Mouse (Mus musculus) cerebellum, postnatal 4 days (tissue): ENCODE measurements around the gene Qsox1.

Source experiments
- DNase-seq, 2 experiments: peaks; one replicate each; pipeline ENCODE4 v3.0.0; 2022; ENCODE audit warnings: low spot score in 2 of 2, mixed read lengths in 1 of 2

Qsox1 gene

DNA sequence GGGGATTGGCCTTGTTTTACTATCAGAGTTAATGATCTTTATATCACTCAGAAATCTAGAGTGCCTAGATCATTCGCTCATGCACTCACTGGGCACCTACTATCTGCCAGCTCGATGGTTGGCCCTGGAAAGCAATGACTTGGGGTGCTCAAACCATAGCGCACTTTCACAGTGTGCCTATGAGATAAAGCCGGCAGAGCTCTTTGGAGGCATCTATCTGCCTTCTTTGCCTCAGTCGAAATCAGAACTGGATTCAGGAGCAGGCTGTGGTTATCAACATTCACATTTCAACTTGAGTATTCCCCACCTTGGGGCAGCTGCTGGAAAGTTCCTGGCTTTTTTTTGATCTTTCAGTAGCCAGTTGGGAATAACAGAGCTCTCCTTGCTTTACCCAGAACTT is 64.8 kb downstream of the Qsox1 start:
- DNase-seq: no peak

DNA sequence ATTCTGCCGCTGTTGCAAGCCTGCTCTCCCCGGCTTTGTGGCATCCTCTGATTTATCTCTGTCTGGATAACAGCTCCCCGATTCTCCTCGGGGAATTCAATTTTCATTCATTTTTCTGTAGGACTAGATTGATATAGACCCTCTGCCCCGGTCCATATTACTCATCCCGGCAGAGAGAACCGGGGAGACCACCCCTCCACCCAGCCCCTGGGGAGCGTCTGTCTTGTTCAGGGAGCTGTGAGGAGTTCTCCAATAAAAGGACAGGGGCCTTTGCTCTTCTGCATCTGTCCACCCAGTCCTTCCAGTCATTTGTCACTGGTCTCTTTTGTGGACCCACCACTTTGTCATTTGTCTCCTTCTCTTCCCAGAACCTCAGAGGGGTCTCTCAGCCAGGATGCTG is 65.7 kb downstream of the Qsox1 start:
- no peak for DNase-seq

DNA sequence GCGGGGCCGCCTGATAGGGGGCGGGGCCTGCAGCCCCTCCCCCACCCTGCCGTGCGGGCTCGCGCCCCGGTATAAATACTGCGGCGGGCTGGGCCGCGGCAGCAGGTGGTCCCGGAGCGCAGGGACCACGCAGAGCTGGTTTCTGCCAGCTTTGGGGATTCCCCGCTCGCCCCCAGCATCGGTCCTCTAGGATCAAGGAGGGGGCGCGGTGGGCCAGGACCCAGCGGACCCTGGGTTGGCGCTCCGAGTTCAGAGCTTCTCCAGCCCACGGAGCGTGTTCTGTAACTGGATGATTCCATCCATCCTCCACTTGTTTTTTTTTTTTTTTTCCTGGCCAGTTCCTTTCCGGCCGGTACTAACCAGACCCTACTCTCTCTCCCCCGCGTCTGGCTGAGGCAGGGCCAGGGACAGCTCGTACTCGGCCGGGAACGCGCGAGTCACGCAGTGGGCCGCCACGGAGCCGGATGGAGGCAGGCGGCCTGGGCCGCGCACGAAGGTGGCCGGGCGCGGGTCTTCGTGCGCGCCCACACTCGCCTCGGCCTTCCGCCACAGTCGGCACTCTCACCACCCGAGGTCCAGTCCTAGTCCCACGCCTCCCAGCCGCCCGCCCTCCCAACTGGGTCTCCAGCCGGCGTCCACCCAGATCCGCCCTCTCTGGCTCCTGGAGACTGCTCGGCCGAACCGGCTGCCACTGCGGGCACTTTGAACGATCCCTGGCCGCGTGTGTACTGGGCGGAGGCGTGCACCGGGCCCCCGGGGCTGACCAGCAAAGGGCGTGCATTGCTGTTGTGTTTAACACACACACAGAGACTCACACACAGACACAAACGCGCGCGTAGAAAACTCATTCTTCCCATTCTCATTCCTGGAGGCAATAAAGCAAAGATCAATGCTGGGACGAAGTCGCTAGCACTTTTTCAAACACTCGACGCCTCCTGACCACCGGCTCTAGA is 70.0 kb downstream of the Qsox1 start:
- no peak for DNase-seq

DNA sequence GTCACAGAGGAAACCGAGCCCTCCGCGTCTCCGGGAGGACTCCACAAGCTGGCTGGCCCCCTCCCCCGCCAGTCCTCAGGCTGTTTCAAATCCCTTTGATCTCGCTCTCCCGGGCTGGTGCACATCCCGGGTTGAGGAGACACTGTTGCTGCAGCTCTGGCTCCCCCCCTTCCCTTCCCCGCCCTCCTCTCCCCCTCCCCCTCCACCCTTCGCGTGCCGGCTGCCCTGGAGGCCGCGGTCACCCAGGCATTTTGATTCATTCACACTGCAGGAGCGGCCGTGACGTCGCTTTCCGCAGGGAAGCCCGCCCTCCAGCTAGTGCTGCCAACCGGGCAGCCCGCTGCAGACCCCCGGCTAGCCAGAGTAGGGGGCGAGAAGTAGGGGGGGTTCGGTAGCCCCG is 70.7 kb downstream of the Qsox1 start:
- peak in 1 of 2 experiments; percentile 16 for DNase-seq

DNA sequence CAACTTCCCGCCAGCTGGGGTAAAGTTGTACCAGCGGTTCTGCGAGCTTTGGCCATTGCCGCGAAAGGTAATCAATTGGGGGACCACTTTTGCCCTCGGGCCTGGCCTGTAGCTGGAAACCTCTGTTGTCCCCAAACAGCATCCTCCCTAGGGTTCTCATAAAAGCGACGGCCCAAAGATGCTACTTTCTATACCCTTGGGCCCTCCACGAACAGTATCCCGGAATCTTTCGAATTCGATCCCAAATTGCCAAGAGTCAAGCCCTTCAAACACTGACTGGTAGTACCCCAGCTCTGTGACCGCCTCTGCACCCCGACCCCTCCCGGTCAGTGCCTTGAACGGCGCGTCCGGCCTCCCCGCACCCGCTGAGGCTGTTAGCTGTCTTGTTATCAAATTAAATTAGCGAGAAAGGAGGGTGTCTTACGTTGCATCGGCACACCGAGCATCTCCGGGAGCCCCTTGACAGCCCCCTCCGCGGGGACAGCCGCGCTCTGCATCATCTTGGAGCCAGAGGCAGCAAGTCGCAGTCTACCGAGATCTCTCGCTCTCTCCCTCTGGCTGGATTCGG is 71.2 kb downstream of the Qsox1 start:
- DNase-seq: no peak

DNA sequence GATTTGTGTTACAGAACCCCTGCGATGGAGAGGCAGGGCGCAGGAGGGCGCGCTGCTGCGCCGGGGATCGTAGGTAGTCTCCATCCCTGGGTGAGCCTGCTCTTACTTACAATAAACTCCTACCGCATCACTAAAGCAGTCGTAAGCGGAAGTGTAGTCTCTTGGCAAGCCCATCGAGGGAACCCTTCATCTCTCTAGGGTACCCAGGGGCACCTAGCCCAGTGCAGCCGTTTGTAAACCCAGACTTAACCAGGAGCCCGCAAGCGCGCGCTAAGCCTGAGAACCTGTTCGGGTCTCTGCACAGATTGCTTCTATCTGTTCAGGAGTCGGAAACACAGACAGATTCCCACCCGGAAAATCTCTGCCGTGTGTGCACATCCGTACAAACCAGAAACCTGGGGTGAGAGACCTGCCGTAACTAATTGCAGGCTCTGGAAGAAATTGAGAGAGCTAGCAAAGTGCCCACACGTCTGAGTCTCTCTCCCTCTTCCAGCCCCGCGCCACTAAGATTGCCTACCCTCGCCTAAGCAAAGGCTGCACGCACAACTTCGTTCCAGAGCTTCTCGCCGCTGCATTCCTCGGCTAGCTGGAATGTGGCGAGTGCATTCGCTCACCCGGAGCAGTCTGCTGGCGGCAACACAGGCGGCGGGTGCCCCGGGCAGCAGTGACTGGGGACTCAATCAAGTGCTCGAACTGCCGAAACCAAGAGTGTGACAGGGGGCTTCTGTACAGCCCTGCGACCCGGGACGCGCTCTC is 71.9 kb downstream of the Qsox1 start:
- DNase-seq: no peak

DNA sequence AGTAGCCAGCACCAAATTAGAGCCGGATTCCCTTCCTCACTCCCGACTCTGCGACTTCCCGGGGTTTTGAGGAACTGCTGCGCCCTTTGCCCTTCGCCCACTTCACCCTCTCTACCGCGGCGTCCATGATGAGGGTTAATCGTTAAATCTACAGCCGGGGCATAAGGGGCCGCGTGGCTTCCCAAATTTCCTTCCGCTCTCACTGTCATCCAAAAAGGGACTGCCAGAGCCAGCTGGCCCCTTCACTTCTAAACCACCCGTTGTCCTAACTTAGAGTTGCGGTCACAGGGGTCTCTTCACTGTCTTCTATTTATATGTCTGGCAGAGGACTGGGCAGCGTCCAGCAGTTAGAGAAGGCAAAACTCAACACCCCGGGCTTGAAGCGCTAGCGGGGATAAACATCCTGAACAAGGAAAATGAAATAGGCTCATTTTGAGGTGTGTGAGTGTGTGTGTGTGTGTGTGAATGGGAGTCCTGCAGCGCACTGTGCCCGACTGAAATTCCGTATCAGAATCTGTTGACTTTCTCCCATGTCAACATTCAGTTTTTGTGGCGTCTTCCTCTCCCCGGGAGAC is 74.8 kb downstream of the Qsox1 start:
- no peak for DNase-seq

DNA sequence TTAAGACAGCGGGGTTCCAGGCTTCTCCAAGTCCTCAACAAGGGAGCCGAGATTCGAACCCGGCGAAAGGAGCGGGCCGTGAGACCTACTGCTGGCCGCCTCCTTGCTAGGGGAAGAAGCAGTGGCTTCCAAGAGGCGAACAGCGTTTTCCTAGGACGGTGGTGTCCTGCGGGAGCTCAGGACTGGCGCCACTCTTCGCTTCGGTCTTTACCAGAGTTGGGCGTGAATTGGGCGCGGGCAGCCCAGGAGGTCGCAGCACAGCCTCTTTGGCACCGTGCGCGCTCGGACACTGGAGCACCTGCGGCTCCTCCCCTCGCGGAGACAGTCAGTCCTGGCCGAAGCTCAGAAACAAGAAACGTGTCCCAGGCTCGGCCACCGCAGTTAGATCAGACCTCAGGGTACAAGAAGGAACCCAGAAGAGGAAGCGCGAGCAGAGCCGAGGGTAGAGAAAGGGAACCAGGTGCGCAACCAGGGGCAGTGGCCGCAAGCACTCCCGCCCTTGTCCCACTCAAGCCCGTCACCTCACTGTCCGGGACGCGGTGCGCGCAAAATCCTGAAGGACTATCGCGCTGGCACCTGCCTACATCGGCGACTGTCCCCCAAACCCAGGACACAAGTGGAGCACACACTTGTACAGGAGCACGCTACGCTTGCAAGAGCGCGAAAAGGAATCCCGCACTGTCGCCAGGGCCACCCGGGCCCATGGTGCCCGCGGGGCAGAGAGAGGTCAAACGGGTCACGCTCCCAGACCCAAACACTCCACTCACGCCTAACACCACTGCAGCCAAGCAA is 75.5 kb downstream of the Qsox1 start:
- no peak for DNase-seq

DNA sequence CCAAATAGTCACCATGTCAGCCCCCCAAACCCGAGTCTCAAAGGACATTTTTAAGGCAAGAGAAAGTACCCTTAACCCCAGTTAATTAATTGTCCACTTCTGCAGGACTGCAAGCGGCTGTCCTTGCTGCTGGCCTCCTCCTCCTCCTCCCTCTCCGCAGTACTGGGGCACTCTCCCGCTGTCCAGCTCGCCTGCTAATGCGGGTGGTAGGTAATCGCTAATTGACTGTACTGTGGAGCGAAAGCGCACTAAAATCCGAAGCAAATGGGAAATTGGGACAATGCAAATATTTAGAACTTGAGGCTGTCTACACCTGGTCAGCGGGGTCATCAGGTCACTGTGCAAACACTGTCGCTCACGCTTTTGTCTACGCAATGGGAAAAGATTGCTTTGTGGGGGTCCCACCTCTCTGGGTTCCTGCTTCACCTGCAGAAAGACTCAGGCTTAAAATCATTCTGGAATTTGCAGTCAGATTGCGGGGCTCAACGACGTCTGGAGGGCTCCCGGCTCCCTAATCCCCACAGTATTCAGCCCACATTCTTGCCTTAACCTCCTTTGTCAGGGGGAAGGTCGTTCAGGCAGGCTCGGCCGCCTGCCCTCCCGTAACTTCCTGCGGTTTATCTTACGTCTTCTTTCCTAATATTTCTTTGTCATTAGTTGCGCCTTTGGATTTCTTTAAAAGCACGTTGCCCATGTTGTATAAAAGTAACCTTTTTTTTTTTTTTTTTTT is 76.4 kb downstream of the Qsox1 start:
- no peak for DNase-seq

DNA sequence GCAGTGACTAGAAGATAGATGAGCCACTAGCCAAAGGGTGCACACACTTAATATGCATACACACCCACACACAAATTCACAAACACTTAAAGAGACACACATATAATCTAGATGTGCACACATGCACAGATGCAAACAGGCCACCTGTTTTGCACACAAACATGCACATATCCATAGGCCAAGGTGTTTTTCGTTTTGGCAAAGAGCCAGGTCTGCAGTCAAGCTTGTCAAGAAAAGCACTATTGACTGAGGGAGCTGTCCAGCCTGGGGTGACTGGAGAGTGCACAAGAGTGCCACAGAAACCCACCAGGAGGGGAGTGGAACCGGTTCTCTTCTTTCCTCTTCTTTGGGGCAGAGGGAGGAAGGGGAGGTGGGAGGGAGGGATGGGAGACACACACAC is 81.5 kb downstream of the Qsox1 start:
- no peak for DNase-seq

DNA sequence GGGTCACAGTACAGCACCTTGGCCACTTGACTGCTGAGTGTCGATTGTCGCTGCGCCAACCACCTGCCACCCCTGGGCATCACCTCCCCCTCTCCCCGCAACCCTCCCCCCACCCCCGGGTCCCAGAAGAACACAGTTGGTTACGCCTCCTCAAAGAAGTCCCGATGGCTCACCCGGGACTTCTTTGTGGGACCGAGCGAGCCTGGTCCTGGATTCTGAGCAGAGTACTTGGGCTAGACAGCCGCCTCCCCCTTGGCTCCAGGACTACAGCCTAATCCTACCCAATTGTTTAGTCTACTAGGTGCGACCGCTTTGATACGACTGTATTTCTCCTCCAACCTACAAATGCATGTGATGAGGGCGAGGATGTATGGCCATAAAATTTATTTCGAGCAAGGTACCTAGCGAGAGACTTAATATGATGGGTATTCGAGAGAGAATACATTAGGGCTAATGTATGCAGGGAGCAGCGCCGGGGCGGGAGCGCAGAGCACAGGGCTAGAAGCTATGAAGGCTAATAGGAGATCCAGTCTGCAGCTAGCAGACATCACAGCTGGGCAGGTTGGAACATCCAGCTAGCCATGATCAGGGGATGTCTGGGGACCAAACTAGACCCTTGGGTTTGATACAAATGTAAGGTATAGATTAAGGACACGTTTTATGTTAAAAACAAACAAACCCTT is 83.4 kb downstream of the Qsox1 start:
- no peak for DNase-seq

DNA sequence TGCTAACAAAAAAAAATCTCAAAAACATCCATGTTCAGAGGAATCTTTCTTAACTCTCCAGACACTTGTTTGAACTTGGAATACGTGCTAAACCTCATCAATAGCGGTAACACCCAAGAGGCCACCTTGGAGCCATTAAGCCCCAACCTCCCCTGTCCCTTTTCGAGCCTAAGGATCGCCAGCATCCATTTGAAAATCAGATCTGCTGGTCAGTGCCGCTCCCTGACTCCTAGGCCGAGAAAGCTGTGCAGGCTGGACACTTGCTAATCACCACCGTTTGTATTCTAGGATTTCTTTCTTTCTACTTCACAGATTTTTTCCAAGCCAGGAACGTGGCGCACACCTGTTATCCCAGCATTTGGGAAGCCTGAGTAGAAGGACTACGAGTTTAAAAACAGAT is 84.9 kb downstream of the Qsox1 start:
- DNase-seq: no peak
